Mouse (Mus musculus): ENCODE measurements around the gene Gm2174. TPM values are rescaled to one million over a fixed set of nuclear protein-coding genes. Genes with fewer than 3 reads are reported as not detected.
A peak's percentile ranks its signal among the peaks of the same experiment; 100 is the strongest.

Gene Gm2174
- 0.61 TPM in 1 of 2 replicates, not detected in the other for polyA plus RNA-seq (2016; fragmentation: Nextera tagmentation; extraction: Ambion mirVana)

- no peaks in the 10 kb centered on the region for H3K4me1 ChIP-seq
- WGBS = 73% methylated on average over 4 of the region's 4 CpGs
- H3K4me2 ChIP-seq (replicated peaks) = no peak within 1 kb of the TSS
- no peak for ATAC-seq (ENCODE audit: insufficient number of reproducible peaks, insufficient read depth, low FRiP score, low TSS enrichment)
- no peaks in the 10 kb centered on the region for H3K27me3 ChIP-seq
- H3K36me3 ChIP-seq = no peaks in the 10 kb centered on the region
- no peak within 1 kb of the TSS for H3K9ac ChIP-seq
- no peaks in the 10 kb centered on the region for H3K9me3 ChIP-seq
- H3K4me3 ChIP-seq = no peak within 1 kb of the TSS
- H3K27ac ChIP-seq = no peak within 1 kb of the TSS
Measured at GRCm38 (mm10) chrX:56447524-56448015, at the start of gene Gm2174. TSS of gene Gm2174 (plus strand) at chrX:56447965.

DNA sequence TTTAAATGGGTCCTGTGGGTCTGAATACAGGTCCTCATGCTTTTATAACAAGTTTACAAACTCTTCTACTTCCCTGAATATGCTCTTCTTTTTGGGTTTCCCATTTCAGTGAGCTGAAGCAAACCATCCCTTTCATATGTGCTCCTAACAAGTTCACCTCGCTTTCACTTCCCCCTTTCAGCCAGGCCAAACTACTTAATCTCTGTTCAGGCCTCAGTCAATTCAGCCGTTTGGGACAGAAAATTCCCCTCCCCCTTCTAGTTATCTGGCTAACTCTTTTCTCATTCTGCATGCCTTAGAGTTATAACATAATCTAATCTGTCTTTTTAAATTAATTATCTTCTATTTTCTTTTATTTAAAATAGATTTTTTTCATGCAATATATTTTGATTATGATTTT, 43.1 kb upstream of the Gm2174 start:
- Histone ChIP-seq H3K4me3 (no peak overlapping the region), H3K4me1 (no peaks in the 10 kb centered on the region), H3K36me3 (no peaks in the 10 kb centered on the region), H3K9me3 (no peaks in the 10 kb centered on the region), H3K27me3 (no peaks in the 10 kb centered on the region), H3K9ac (no peak overlapping the region), H3K27ac (no peak overlapping the region), H3K4me2 (replicated peaks) (no peak overlapping the region)
- ATAC-seq (ENCODE audit: insufficient number of reproducible peaks, insufficient read depth, low FRiP score, low TSS enrichment) = no peak
- WGBS = 26% methylated on average over 2 of the region's 2 CpGs

DNA sequence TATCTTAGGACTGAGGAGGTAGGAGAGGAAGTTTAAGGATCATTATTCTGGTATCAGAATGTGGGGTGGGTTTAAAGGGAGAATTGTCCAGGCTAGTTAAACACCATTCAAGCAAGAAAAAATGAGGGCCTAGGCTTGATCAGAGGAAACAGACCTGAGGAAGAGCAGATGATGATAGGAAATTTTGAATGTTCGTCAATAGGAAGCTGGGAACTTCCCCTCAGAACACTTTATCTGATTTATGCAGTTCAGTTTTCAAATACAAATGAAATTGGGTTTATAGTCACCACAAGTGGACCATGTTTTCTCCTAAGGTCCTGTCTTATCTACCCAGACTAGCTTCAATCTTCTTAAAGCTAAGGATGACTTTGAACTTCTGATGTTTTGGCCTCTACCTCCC, 42.3 kb upstream of the Gm2174 start:
- Histone ChIP-seq H3K4me1 (no peaks in the 10 kb centered on the region), H3K36me3 (no peaks in the 10 kb centered on the region), H3K9ac (no peak overlapping the region), H3K4me2 (replicated peaks) (no peak overlapping the region), H3K27ac (no peak overlapping the region), H3K4me3 (no peak overlapping the region), H3K27me3 (no peaks in the 10 kb centered on the region), H3K9me3 (no peaks in the 10 kb centered on the region)
- no peak for ATAC-seq (ENCODE audit: insufficient number of reproducible peaks, insufficient read depth, low FRiP score, low TSS enrichment)
- WGBS = 85% methylated on average over 1 of the region's 1 CpGs

- no peak for ATAC-seq (ENCODE audit: insufficient number of reproducible peaks, insufficient read depth, low FRiP score, low TSS enrichment)
- Histone ChIP-seq H3K4me3 (no peak overlapping the region), H3K27ac (no peak overlapping the region), H3K36me3 (no peaks in the 10 kb centered on the region), H3K4me2 (replicated peaks) (no peak overlapping the region), H3K9me3 (no peaks in the 10 kb centered on the region), H3K9ac (no peak overlapping the region), H3K27me3 (no peaks in the 10 kb centered on the region), H3K4me1 (no peaks in the 10 kb centered on the region)
- WGBS = 64% methylated on average over 5 of the region's 5 CpGs
Measured at GRCm38 (mm10) chrX:56406128-56406527, 41.6 kb upstream of the Gm2174 start.

DNA sequence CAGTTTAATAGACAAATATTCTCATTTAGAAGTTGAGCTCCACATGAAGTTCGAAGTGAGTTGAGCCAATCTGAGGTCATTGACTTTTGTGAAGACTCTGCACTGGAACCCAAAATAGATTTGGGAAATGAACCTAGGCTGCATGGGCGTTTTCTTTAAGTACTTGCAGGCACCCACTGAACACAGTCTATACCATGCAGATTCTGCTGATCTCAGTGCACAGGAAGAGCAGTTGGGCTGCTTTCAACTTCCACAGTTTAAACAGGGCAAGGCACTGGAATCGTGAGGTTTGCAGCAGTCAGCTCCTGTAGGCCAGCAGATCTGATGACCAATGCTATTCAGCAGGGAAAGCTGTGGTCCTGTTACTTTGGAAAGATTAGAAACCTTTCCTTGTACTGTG, 31.5 kb upstream of the Gm2174 start:
- Histone ChIP-seq H3K4me3 (no peak overlapping the region), H3K4me2 (replicated peaks) (no peak overlapping the region), H3K9ac (no peak overlapping the region), H3K36me3 (no peaks in the 10 kb centered on the region), H3K9me3 (no peaks in the 10 kb centered on the region), H3K27me3 (no peaks in the 10 kb centered on the region), H3K4me1 (no peaks in the 10 kb centered on the region), H3K27ac (no peak overlapping the region)
- no peak for ATAC-seq (ENCODE audit: insufficient number of reproducible peaks, insufficient read depth, low FRiP score, low TSS enrichment)
- 71% methylated on average over 3 of the region's 3 CpGs for WGBS

DNA sequence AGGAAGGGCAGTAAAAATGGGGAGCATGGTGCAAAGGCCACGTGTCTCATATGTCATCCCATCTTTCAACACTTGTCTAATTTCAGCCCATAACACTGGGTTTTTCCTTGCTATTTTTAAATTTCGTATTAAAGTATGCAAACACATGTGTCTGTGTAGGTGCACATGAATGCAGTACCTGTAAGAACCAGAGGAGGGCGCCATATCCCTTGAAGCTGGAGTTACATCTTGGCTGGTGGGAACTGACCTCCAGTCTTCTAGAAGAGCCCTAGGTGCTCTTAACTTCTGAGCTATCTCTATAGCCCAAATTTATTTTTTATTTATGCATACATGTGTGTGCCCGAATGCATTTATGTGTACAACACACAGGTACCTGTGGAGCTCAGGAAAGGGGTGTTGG, 30.2 kb upstream of the Gm2174 start:
- no peaks in the 10 kb centered on the region for H3K36me3 ChIP-seq
- no peak overlapping the region for H3K4me2 ChIP-seq (replicated peaks)
- H3K27me3 ChIP-seq = no peaks in the 10 kb centered on the region
- H3K4me1 ChIP-seq = no peaks in the 10 kb centered on the region
- no peak overlapping the region for H3K9ac ChIP-seq
- no peak for ATAC-seq (ENCODE audit: insufficient number of reproducible peaks, insufficient read depth, low FRiP score, low TSS enrichment)
- 71% methylated on average over 4 of the region's 4 CpGs for WGBS
- no peak overlapping the region for H3K4me3 ChIP-seq
- H3K9me3 ChIP-seq = no peaks in the 10 kb centered on the region
- H3K27ac ChIP-seq = no peak overlapping the region

GRCm38 (mm10) chrX:56430601-56431000, 17.2 kb upstream of the Gm2174 start:
- 42% methylated on average over 2 of the region's 2 CpGs for WGBS

GRCm38 (mm10) chrX:56435758-56436283, 11.9 kb upstream of the Gm2174 start:
- 63% methylated on average over 7 of the region's 7 CpGs for WGBS
- ATAC-seq (ENCODE audit: insufficient number of reproducible peaks, insufficient read depth, low FRiP score, low TSS enrichment) = no peak
- no peak overlapping the region for H3K27ac ChIP-seq
- H3K27me3 ChIP-seq = no peaks in the 10 kb centered on the region
- H3K9ac ChIP-seq = no peak overlapping the region
- H3K4me1 ChIP-seq = no peaks in the 10 kb centered on the region
- H3K4me3 ChIP-seq = no peak overlapping the region
- H3K9me3 ChIP-seq = no peaks in the 10 kb centered on the region
- H3K4me2 ChIP-seq (replicated peaks) = no peak overlapping the region
- no peaks in the 10 kb centered on the region for H3K36me3 ChIP-seq

More at GRCm38 (mm10) chrX:56430601-56431000, 17.2 kb upstream of the Gm2174 start:
- H3K9me3 ChIP-seq = no peaks in the 10 kb centered on the region
- no peak overlapping the region for H3K4me3 ChIP-seq
- no peaks in the 10 kb centered on the region for H3K4me1 ChIP-seq
- ATAC-seq (ENCODE audit: insufficient number of reproducible peaks, insufficient read depth, low FRiP score, low TSS enrichment) = no peak
- H3K4me2 ChIP-seq (replicated peaks) = no peak overlapping the region
- no peaks in the 10 kb centered on the region for H3K27me3 ChIP-seq
- H3K36me3 ChIP-seq = no peaks in the 10 kb centered on the region
- H3K27ac ChIP-seq = no peak overlapping the region
- H3K9ac ChIP-seq = no peak overlapping the region

DNA sequence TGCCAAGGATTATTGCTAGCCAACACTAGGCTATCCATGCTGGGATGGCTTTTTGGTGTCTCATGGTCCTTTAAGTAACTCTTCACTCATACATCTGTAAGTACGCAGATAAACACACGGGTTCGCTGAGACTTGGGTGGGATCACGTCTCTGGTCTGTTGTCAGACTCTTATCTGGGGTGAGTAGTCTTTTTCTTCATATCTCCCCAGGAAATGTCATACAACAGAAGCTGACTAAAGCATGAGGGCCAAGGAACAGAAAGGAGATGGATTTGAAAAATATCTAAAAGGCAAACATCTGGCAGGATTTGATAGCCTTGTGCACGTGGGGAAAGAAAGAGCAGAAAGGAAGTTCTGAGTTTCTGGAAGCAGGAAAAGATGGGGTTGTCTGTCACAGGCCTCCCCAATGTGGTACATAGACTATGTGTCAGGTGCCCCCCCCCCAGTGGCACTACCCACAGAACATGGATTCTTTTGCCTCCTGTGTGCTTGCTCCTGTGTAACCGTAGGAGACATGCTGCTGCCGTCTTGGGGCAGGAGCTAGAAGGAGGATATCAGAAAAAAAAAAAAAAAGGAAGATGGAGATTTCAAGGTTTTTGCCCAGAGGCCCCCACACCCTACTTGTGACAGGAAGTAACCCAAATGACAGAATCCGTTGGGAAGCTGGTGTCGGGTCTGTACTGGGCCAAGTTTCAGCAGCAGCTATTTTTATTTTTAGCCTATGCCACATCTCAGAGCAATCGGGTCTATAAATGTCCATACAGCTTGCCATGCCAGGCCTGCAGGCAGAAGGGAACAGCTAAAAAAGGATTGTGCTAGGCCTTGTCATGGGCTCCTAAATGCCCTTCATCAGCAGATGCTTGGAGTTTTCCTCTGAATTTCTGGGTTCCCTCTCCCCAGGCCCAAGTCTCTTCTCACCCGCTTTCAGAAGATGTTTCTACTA, 1.0 kb upstream of the Gm2174 start:
- H3K36me3 ChIP-seq = no peaks in the 10 kb centered on the region

DNA sequence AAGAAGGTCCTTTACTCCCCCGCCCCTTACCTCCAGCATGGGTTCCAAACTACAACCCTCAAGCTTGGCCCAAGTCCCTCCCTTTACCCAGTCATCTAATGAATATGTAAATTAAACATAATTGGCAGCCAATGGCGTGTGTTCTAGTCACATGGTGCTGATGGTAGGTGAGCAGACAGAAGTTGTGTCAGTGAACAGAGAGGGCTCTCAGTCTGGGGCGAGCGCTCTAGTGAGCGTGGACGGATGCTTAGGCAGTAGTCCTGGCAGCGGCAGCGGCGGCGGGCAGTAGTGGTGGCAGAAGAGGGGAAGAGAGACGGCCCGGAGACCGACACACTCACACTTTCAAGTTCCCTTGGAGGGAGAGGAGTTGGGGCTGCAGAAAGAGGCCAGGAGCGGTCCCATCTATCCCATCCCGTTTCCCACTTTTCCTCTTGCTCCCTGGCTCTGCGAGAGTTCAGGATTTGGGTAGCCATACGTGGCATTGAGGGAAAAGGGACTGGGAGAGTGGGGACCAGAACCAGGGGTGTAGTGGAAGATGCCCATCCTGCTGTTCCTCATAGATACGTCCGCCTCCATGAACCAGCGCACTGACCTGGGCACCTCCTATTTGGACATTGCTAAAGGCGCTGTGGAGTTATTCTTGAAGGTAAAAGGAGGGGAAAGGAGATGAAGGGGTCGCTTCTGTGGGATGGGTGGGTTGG, 7.1 kb downstream of the Gm2174 start, which contains the start of gene Ints6l:
Gene Ints6l, plus strand, starts transcription at position 187 of the 701 bp plus-strand sequence.
- peak; percentile 86 for ATAC-seq (ENCODE audit: insufficient number of reproducible peaks, insufficient read depth, low FRiP score, low TSS enrichment)
- Histone ChIP-seq H3K27me3 (no peaks in the 10 kb centered on the region), H3K9me3 (no peaks in the 10 kb centered on the region), H3K4me3 (peak within 1 kb of the TSS; percentile 53), H3K4me1 (no peaks in the 10 kb centered on the region), H3K27ac (peak within 1 kb of the TSS; percentile 95), H3K4me2 (replicated peaks) (peak within 1 kb of the TSS; percentile 52), H3K36me3 (no peaks in the 10 kb centered on the region), H3K9ac (peak within 1 kb of the TSS; percentile 70)
- 25% methylated on average over 22 of the region's 22 CpGs for WGBS

More for the DNA sequence above, 1.0 kb upstream of the Gm2174 start:
- Histone ChIP-seq H3K9ac (no peak overlapping the region), H3K27ac (no peak overlapping the region), H3K4me2 (replicated peaks) (no peak overlapping the region), H3K4me1 (no peaks in the 10 kb centered on the region), H3K27me3 (no peaks in the 10 kb centered on the region), H3K4me3 (no peak overlapping the region), H3K9me3 (no peaks in the 10 kb centered on the region)
- WGBS = 66% methylated on average over 11 of the region's 11 CpGs
- no peak for ATAC-seq (ENCODE audit: insufficient number of reproducible peaks, insufficient read depth, low FRiP score, low TSS enrichment)

GRCm38 (mm10) chrX:56455372-56456246, 7.8 kb downstream of the Gm2174 start:
- Histone ChIP-seq H3K27ac (peak overlapping the region; percentile 95), H3K9me3 (no peaks in the 10 kb centered on the region), H3K4me3 (peak overlapping the region; percentile 53), H3K27me3 (no peaks in the 10 kb centered on the region), H3K4me2 (replicated peaks) (peak overlapping the region; percentile 52), H3K9ac (peak overlapping the region; percentile 70), H3K4me1 (no peaks in the 10 kb centered on the region), H3K36me3 (no peaks in the 10 kb centered on the region)
- ATAC-seq (ENCODE audit: insufficient number of reproducible peaks, insufficient read depth, low FRiP score, low TSS enrichment) = peak; percentile 95
- WGBS = 21% methylated on average over 56 of the region's 65 CpGs
